Mouse (Mus musculus): Measurements from ENCODE around the gene Tspear. TPM values are rescaled to one million over a fixed set of nuclear protein-coding genes. Genes with fewer than 3 reads are reported as not detected.

The Tspear gene
- polyA plus RNA-seq, 1 experiment = 1.2 TPM

- H3K27ac ChIP-seq (ENCODE audit: insufficient read depth, low read length) = no peak overlapping the region
- TF ChIP-seq EP300 (IDR thresholded peaks at IDR 0.05; ENCODE audit: insufficient read depth, low read depth, low read length) = no peak
- H3K27me3 ChIP-seq (ENCODE audit: control insufficient read depth, insufficient read depth, low read length, poor library complexity, severe bottlenecking) = no peaks in the 10 kb centered on the region
- H3K4me3 ChIP-seq (ENCODE audit: low read depth, low read length) = no peak overlapping the region
- no peak overlapping the region for H3K9ac ChIP-seq (ENCODE audit: low read depth, poor library complexity, severe bottlenecking)
- H3K9me3 ChIP-seq (replicated peaks; ENCODE audit: control insufficient read depth, insufficient read depth, low read length, poor library complexity, severe bottlenecking) = no peaks in the 10 kb centered on the region
- H3K4me1 ChIP-seq (ENCODE audit: control insufficient read depth, insufficient read depth, low read length) = no peaks in the 10 kb centered on the region
- no peaks in the 10 kb centered on the region for H3K36me3 ChIP-seq (ENCODE audit: control insufficient read depth, insufficient read depth, low read length, poor library complexity, severe bottlenecking)
Observed at GRCm38 (mm10) chr10:77819203-77819602, 132.8 kb downstream of the Tspear start.

GRCm38 (mm10) chr10:77826951-77827350 lies 140.6 kb downstream of the Tspear start, which contains the start of gene Krtap10-4:
TSS of gene Krtap10-4 (minus strand) at chr10:77827095.
- H3K9ac ChIP-seq (ENCODE audit: low read depth, poor library complexity, severe bottlenecking) = no peak within 1 kb of the TSS
- H3K27ac ChIP-seq (ENCODE audit: insufficient read depth, low read length) = no peak within 1 kb of the TSS
- no peaks in the 10 kb centered on the region for H3K36me3 ChIP-seq (ENCODE audit: control insufficient read depth, insufficient read depth, low read length, poor library complexity, severe bottlenecking)
- H3K4me3 ChIP-seq (ENCODE audit: low read depth, low read length) = no peak within 1 kb of the TSS
- H3K9me3 ChIP-seq (replicated peaks; ENCODE audit: control insufficient read depth, insufficient read depth, low read length, poor library complexity, severe bottlenecking) = no peaks in the 10 kb centered on the region
- no peaks in the 10 kb centered on the region for H3K27me3 ChIP-seq (ENCODE audit: control insufficient read depth, insufficient read depth, low read length, poor library complexity, severe bottlenecking)
- TF ChIP-seq CTCF (IDR thresholded peaks at IDR 0.05; ENCODE audit: low read depth, low read length) (no peak), POLR2A (IDR thresholded peaks at IDR 0.05; ENCODE audit: insufficient read depth, low read length) (no peak), EP300 (IDR thresholded peaks at IDR 0.05; ENCODE audit: insufficient read depth, low read depth, low read length) (no peak)
- no peaks in the 10 kb centered on the region for H3K4me1 ChIP-seq (ENCODE audit: control insufficient read depth, insufficient read depth, low read length)

GRCm38 (mm10) chr10:77835647-77836046 lies 149.3 kb downstream of the Tspear start, which contains the start of gene Krtap10-10:
TSS of gene Krtap10-10 (plus strand) at chr10:77835947.
- Histone ChIP-seq H3K9ac (ENCODE audit: low read depth, poor library complexity, severe bottlenecking) (no peak within 1 kb of the TSS), H3K9me3 (replicated peaks; ENCODE audit: control insufficient read depth, insufficient read depth, low read length, poor library complexity, severe bottlenecking) (no peaks in the 10 kb centered on the region), H3K4me3 (ENCODE audit: low read depth, low read length) (peak within 1 kb of the TSS; percentile 43), H3K27me3 (ENCODE audit: control insufficient read depth, insufficient read depth, low read length, poor library complexity, severe bottlenecking) (no peaks in the 10 kb centered on the region), H3K4me1 (ENCODE audit: control insufficient read depth, insufficient read depth, low read length) (no peaks in the 10 kb centered on the region), H3K27ac (ENCODE audit: insufficient read depth, low read length) (no peak within 1 kb of the TSS), H3K36me3 (ENCODE audit: control insufficient read depth, insufficient read depth, low read length, poor library complexity, severe bottlenecking) (no peaks in the 10 kb centered on the region)
- TF ChIP-seq EP300 (IDR thresholded peaks at IDR 0.05; ENCODE audit: insufficient read depth, low read depth, low read length) (no peak), POLR2A (IDR thresholded peaks at IDR 0.05; ENCODE audit: insufficient read depth, low read length) (no peak)

GRCm38 (mm10) chr10:77839006-77839405 lies 152.6 kb downstream of the Tspear start:
- Histone ChIP-seq H3K4me1 (ENCODE audit: control insufficient read depth, insufficient read depth, low read length) (no peaks in the 10 kb centered on the region), H3K36me3 (ENCODE audit: control insufficient read depth, insufficient read depth, low read length, poor library complexity, severe bottlenecking) (no peaks in the 10 kb centered on the region), H3K9ac (ENCODE audit: low read depth, poor library complexity, severe bottlenecking) (no peak overlapping the region), H3K27ac (ENCODE audit: insufficient read depth, low read length) (no peak overlapping the region), H3K4me3 (ENCODE audit: low read depth, low read length) (no peak overlapping the region), H3K9me3 (replicated peaks; ENCODE audit: control insufficient read depth, insufficient read depth, low read length, poor library complexity, severe bottlenecking) (no peaks in the 10 kb centered on the region), H3K27me3 (ENCODE audit: control insufficient read depth, insufficient read depth, low read length, poor library complexity, severe bottlenecking) (no peaks in the 10 kb centered on the region)
- TF ChIP-seq EP300 (IDR thresholded peaks at IDR 0.05; ENCODE audit: insufficient read depth, low read depth, low read length) = no peak
- TF ChIP-seq CTCF (IDR thresholded peaks at IDR 0.05; ENCODE audit: low read depth, low read length) = no peak
- no peak for TF ChIP-seq POLR2A (IDR thresholded peaks at IDR 0.05; ENCODE audit: insufficient read depth, low read length)

GRCm38 (mm10) chr10:77846503-77846902 lies 160.1 kb downstream of the Tspear start, which contains the start of gene Gm36176:
TSS of gene Gm36176 (plus strand) at chr10:77846803.
- Histone ChIP-seq H3K4me3 (ENCODE audit: low read depth, low read length) (no peak within 1 kb of the TSS), H3K36me3 (ENCODE audit: control insufficient read depth, insufficient read depth, low read length, poor library complexity, severe bottlenecking) (no peaks in the 10 kb centered on the region), H3K27me3 (ENCODE audit: control insufficient read depth, insufficient read depth, low read length, poor library complexity, severe bottlenecking) (no peaks in the 10 kb centered on the region), H3K4me1 (ENCODE audit: control insufficient read depth, insufficient read depth, low read length) (no peaks in the 10 kb centered on the region), H3K9me3 (replicated peaks; ENCODE audit: control insufficient read depth, insufficient read depth, low read length, poor library complexity, severe bottlenecking) (no peaks in the 10 kb centered on the region), H3K27ac (ENCODE audit: insufficient read depth, low read length) (no peak within 1 kb of the TSS), H3K9ac (ENCODE audit: low read depth, poor library complexity, severe bottlenecking) (no peak within 1 kb of the TSS)
- no peak for TF ChIP-seq CTCF (IDR thresholded peaks at IDR 0.05; ENCODE audit: low read depth, low read length)
- TF ChIP-seq POLR2A (IDR thresholded peaks at IDR 0.05; ENCODE audit: insufficient read depth, low read length) = no peak
- TF ChIP-seq EP300 (IDR thresholded peaks at IDR 0.05; ENCODE audit: insufficient read depth, low read depth, low read length) = no peak

GRCm38 (mm10) chr10:77846961-77847360 lies 160.6 kb downstream of the Tspear start:
- no peak overlapping the region for H3K27ac ChIP-seq (ENCODE audit: insufficient read depth, low read length)
- no peak overlapping the region for H3K4me3 ChIP-seq (ENCODE audit: low read depth, low read length)
- H3K36me3 ChIP-seq (ENCODE audit: control insufficient read depth, insufficient read depth, low read length, poor library complexity, severe bottlenecking) = no peaks in the 10 kb centered on the region
- no peaks in the 10 kb centered on the region for H3K4me1 ChIP-seq (ENCODE audit: control insufficient read depth, insufficient read depth, low read length)
- no peaks in the 10 kb centered on the region for H3K27me3 ChIP-seq (ENCODE audit: control insufficient read depth, insufficient read depth, low read length, poor library complexity, severe bottlenecking)
- no peak for TF ChIP-seq EP300 (IDR thresholded peaks at IDR 0.05; ENCODE audit: insufficient read depth, low read depth, low read length)
- no peak for TF ChIP-seq POLR2A (IDR thresholded peaks at IDR 0.05; ENCODE audit: insufficient read depth, low read length)
- no peak for TF ChIP-seq CTCF (IDR thresholded peaks at IDR 0.05; ENCODE audit: low read depth, low read length)
- H3K9ac ChIP-seq (ENCODE audit: low read depth, poor library complexity, severe bottlenecking) = no peak overlapping the region
- no peaks in the 10 kb centered on the region for H3K9me3 ChIP-seq (replicated peaks; ENCODE audit: control insufficient read depth, insufficient read depth, low read length, poor library complexity, severe bottlenecking)

Data from ES-Bruce4 (cell line).